Mouse (Mus musculus) testis, adult 2 months (tissue): ENCODE measurements around the gene Slc16a5. TPM values are rescaled to one million over a fixed set of nuclear protein-coding genes. Genes with fewer than 3 reads are reported as not detected.

Experiments
- H3K27ac ChIP-seq: fragments of 200-500 bp; 2 replicates; pipeline ENCODE4 v1.5.1; 2012; ENCODE audit warnings: low read depth, low read length; ENCODE audit not compliant: control insufficient read depth, insufficient read depth
- H3K27me3 ChIP-seq: fragments of 200-500 bp; 2 replicates; pipeline ENCODE4 v1.6.1; 2012; ENCODE audit warnings: mild to moderate bottlenecking, low read length, moderate library complexity; ENCODE audit not compliant: control insufficient read depth, insufficient read depth
- H3K36me3 ChIP-seq: fragments of 200-500 bp; 2 replicates; pipeline ENCODE4 v1.6.1; 2012; ENCODE audit warnings: mild to moderate bottlenecking, low read length; ENCODE audit not compliant: control insufficient read depth, insufficient read depth
- H3K4me1 ChIP-seq: fragments of 200-500 bp; 2 replicates; pipeline ENCODE4 v1.6.1; 2012; ENCODE audit warnings: low read length; ENCODE audit not compliant: control insufficient read depth, insufficient read depth
- H3K4me3 ChIP-seq: fragments of 200-500 bp; 2 replicates; pipeline ENCODE4 v1.5.1; 2012; ENCODE audit warnings: low read depth, mild to moderate bottlenecking, low read length, moderate library complexity, mixed read lengths; ENCODE audit not compliant: control insufficient read depth
- CTCF ChIP-seq: fragments of 200-500 bp; IDR thresholded peaks from 2 replicates; pipeline ENCODE4 v1.5.1; 2012; ENCODE audit warnings: low read depth, mild to moderate bottlenecking, inconsistent platforms, low read length, moderate library complexity; ENCODE audit not compliant: control insufficient read depth, insufficient read depth, insufficient replicate concordance
- POLR2A ChIP-seq: fragments of 200-500 bp; IDR thresholded peaks from 2 replicates; pipeline ENCODE4 v1.6.1; 2012; ENCODE audit warnings: low read depth, mild to moderate bottlenecking, inconsistent platforms, low read length, moderate library complexity; ENCODE audit not compliant: control insufficient read depth
- polyA plus RNA-seq: library from polyadenylated mRNA; depleted of rRNA; stranded (reverse); fragments of >200 nt; gene quantifications from 2 replicates; pipeline ENCODE4 v1.2.3, GENCODE M21; 2012

Slc16a5 gene
- polyA plus RNA-seq, 1 experiment, result 0.78 TPM

DNA sequence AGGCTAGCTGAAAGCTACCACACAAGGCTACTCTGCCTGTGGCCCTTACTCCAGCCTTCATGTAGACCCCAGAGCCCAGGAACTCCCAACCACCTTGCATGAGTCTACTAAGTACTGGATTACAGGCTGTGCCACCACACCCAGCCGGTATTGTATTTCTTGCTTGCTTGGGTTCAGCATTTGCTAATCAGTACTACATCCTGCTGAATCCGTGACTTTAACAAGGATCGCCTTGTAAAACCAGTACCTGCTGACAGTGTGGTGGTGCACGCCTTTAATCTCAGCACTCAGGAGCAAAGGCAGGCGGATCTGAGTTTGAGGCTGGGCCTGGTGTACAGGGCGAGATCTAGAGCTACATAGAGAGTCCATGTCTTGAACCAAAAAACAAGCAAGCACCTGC is 40.4 kb downstream of the Slc16a5 start:
- Histone ChIP-seq H3K4me3 (no peak overlapping the region), H3K36me3 (no peaks in the 10 kb centered on the region; the same call in 1 of the 2 replicates), H3K27ac (no peak overlapping the region), H3K4me1 (peaks cover 2% of the 10 kb centered on the region; the same call in 1 of the 2 replicates), H3K27me3 (no peaks in the 10 kb centered on the region)
- TF ChIP-seq CTCF (no peak), POLR2A (no peak)

DNA sequence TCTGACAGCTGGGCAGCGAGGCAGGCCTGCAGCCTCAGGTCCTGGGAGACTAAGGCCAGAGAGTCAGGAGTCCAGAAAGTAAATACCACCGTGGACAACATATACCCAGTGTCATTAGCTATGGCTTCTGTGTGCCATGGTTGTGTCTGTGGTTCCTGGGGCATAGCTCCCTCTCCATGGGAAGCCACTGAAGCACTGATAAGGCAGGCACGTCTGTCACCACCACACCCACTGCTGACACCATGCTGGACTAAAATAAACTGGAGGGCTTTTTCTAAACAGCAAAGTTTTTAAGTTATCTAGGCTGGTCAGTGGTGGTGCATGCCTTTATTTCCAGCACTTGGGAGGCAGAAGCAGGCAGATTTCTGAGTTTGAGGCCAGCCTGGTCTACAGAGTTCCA is 44.3 kb downstream of the Slc16a5 start:
- Histone ChIP-seq H3K36me3 (no peaks in the 10 kb centered on the region; the same call in 1 of the 2 replicates), H3K27me3 (no peaks in the 10 kb centered on the region), H3K27ac (no peak overlapping the region), H3K4me1 (peaks cover 6% of the 10 kb centered on the region), H3K4me3 (no peak overlapping the region)
- TF ChIP-seq CTCF (no peak), POLR2A (no peak)

DNA sequence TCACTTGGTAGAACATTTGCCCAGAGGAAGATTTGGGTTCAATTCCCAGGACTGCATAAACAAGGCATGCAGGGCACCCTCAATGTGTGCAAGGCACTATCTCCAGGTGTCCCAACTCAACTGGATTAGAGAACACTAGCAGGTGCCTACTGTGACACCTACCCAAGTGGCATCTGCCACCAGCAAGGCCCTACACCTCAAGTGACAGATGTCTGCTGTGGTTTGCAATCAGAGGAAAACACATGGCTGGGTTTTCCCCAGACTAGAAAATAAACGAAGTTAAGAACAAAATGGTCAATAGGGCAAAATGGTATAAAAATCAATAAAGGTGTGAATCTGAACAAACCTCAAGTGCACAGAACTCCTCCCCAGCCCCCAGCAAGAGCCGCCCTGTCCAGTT is 45.8 kb downstream of the Slc16a5 start:
- no peak overlapping the region for H3K4me3 ChIP-seq
- H3K36me3 ChIP-seq, result no peaks in the 10 kb centered on the region
- peaks cover 14% of the 10 kb centered on the region for H3K4me1 ChIP-seq
- TF ChIP-seq CTCF (no peak), POLR2A (no peak)
- H3K27ac ChIP-seq, result no peak overlapping the region
- H3K27me3 ChIP-seq, result no peaks in the 10 kb centered on the region

DNA sequence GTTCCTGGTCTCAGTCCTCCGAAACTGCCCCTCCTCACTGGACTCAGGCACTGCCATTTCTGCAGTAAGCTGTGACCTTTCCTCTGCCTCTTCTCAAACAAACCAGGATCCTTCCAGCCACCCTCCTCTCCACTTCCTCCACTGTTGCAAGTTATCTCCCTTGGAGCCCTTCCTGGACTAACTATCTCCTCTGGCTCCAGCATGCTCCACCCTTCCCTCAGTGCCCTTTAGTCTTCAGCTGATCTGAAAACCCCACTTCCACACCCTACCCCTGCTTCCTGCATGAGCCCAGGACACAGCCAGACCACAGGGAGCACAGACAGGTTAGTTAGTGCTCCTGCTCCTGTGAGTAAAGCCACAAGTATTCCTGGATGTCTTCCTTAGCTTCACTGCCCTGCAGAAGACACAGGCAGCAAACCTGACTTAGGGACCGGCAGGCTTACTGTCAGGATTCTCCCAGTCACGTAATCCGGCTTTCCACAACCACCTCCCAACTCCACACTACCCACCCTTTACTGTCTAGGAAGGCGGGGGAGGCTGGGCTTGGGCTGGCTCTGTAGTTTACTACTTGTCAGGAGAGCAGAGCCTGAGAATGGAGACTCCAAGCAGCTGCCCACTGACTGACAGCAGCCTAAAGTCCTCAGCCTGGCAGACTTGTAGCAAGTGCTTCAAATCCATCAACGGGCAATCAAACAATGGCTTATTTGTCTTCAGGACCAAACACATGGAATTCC is 47.7 kb downstream of the Slc16a5 start:
- Histone ChIP-seq H3K36me3 (no peaks in the 10 kb centered on the region), H3K27ac (peak overlapping the region; percentile 20; the same call in 1 of the 2 replicates), H3K4me3 (no peak overlapping the region), H3K27me3 (no peaks in the 10 kb centered on the region), H3K4me1 (peaks cover 17% of the 10 kb centered on the region)
- no peak for TF ChIP-seq POLR2A
- no peak for TF ChIP-seq CTCF

- no peak overlapping the region; the same call in none of the 2 replicates for H3K27ac ChIP-seq
- H3K36me3 ChIP-seq, result no peaks in the 10 kb centered on the region
- H3K4me3 ChIP-seq, result no peak overlapping the region
- TF ChIP-seq CTCF (no peak), POLR2A (no peak)
- peaks cover 21% of the 10 kb centered on the region for H3K4me1 ChIP-seq
- H3K27me3 ChIP-seq, result no peaks in the 10 kb centered on the region
Measured at GRCm38 (mm10) chr11:115510507-115510888, 48.2 kb downstream of the Slc16a5 start.

- H3K4me3 ChIP-seq, result no peak overlapping the region
- no peaks in the 10 kb centered on the region for H3K27me3 ChIP-seq
- no peak overlapping the region for H3K27ac ChIP-seq
- H3K36me3 ChIP-seq, result no peaks in the 10 kb centered on the region
- peaks cover 21% of the 10 kb centered on the region for H3K4me1 ChIP-seq
- TF ChIP-seq CTCF (no peak), POLR2A (no peak)
Measured at GRCm38 (mm10) chr11:115511121-115511520, 48.8 kb downstream of the Slc16a5 start.

- TF ChIP-seq CTCF (no peak), POLR2A (no peak)
- Histone ChIP-seq H3K4me1 (peaks cover 21% of the 10 kb centered on the region), H3K27me3 (no peaks in the 10 kb centered on the region), H3K36me3 (no peaks in the 10 kb centered on the region), H3K27ac (peak overlapping the region; percentile 33; the same call in 1 of the 2 replicates), H3K4me3 (peak overlapping the region; percentile 100; the same call in 1 of the 2 replicates)
Measured at GRCm38 (mm10) chr11:115512004-115512403, 49.7 kb downstream of the Slc16a5 start.
